Mouse (Mus musculus): ENCODE data around the gene Kpna3. TPM values are rescaled to one million over a fixed set of nuclear protein-coding genes. Genes with fewer than 3 reads are reported as not detected.

The Kpna3 gene
- polyA plus RNA-seq, 1 experiment = 8.5 TPM

DNA sequence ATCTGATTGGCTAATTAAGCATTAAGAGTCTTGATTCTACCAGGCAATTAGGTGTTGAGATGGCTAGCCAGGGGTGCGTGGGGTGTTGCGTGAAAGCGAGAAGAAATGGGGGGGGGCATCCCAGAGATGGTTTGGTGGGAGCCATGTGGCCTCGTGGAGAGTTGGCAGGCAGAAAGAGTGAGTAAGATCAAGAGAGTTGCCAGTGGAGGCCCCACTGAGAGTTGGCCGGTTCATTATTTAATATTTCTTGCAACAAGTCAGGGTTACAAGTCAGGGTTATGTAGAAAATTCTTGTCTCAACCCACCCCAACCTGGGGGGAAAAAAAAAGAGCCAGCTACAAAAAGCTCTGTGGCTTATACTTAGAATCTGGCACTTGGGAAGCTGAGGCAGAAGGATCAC is 24.4 kb downstream of the Kpna3 start:
- Histone ChIP-seq H3K4me3 (ENCODE audit: control insufficient read depth, low read depth, low read length) (no peak overlapping the region), H3K27me3 (ENCODE audit: control insufficient read depth, insufficient read depth, low read length) (no peaks in the 10 kb centered on the region), H3K27ac (ENCODE audit: control insufficient read depth, insufficient read depth, low read depth, low read length) (no peak overlapping the region), H3K36me3 (ENCODE audit: control insufficient read depth, insufficient read depth, low read length) (no peaks in the 10 kb centered on the region), H3K4me1 (ENCODE audit: control insufficient read depth, insufficient read depth, low read length) (no peaks in the 10 kb centered on the region)
- TF ChIP-seq CTCF (IDR thresholded peaks at IDR 0.05; ENCODE audit: control insufficient read depth, insufficient read depth, insufficient replicate concordance, low read depth, low read length) (no peak), POLR2A (IDR thresholded peaks at IDR 0.05; ENCODE audit: control insufficient read depth, low read depth, low read length) (no peak)

DNA sequence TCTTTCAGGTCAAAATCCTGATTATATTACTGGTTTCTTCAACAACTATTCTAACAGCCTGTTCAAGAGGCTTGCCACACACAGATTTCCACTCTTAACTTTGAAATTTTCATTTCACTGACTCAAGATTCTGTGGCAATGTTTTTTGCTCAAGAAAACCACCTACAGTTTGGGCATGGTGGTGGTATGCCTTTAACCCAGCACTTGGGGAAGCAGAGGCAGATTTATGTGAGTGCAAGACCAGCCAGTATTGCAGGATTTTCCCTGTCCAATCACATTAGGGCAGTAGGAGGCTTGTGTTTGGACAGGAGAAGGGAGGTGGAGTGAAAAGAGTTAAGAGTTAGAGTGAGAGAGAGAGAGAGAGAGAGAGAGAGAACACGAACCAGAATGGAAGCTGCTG is 24.9 kb downstream of the Kpna3 start:
- Histone ChIP-seq H3K4me1 (ENCODE audit: control insufficient read depth, insufficient read depth, low read length) (no peaks in the 10 kb centered on the region), H3K27ac (ENCODE audit: control insufficient read depth, insufficient read depth, low read depth, low read length) (no peak overlapping the region), H3K4me3 (ENCODE audit: control insufficient read depth, low read depth, low read length) (no peak overlapping the region), H3K27me3 (ENCODE audit: control insufficient read depth, insufficient read depth, low read length) (no peaks in the 10 kb centered on the region), H3K36me3 (ENCODE audit: control insufficient read depth, insufficient read depth, low read length) (no peaks in the 10 kb centered on the region)
- TF ChIP-seq POLR2A (IDR thresholded peaks at IDR 0.05; ENCODE audit: control insufficient read depth, low read depth, low read length) = no peak
- no peak for TF ChIP-seq CTCF (IDR thresholded peaks at IDR 0.05; ENCODE audit: control insufficient read depth, insufficient read depth, insufficient replicate concordance, low read depth, low read length)

DNA sequence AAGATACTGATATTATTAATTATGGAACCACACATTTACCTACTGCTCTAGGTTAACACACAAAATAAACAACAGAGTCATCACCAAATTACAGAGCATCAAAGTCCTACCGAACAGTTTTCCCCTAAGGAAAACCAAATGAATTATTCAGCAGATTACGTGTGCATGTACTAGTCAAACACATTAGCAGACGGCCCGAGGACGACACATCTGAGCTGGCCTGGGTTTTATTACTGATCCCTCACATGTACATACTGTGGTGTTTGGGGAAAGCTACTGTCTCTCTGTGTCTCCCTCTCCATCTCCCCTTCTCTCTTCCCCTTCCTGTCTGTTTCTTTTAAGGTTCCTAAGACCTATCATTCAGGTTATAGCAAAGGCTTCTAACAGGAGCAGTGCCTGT is 25.5 kb downstream of the Kpna3 start:
- Histone ChIP-seq H3K27me3 (ENCODE audit: control insufficient read depth, insufficient read depth, low read length) (no peaks in the 10 kb centered on the region), H3K4me3 (ENCODE audit: control insufficient read depth, low read depth, low read length) (no peak overlapping the region), H3K36me3 (ENCODE audit: control insufficient read depth, insufficient read depth, low read length) (no peaks in the 10 kb centered on the region), H3K4me1 (ENCODE audit: control insufficient read depth, insufficient read depth, low read length) (no peaks in the 10 kb centered on the region), H3K27ac (ENCODE audit: control insufficient read depth, insufficient read depth, low read depth, low read length) (no peak overlapping the region)
- TF ChIP-seq POLR2A (IDR thresholded peaks at IDR 0.05; ENCODE audit: control insufficient read depth, low read depth, low read length) = no peak
- TF ChIP-seq CTCF (IDR thresholded peaks at IDR 0.05; ENCODE audit: control insufficient read depth, insufficient read depth, insufficient replicate concordance, low read depth, low read length) = no peak

DNA sequence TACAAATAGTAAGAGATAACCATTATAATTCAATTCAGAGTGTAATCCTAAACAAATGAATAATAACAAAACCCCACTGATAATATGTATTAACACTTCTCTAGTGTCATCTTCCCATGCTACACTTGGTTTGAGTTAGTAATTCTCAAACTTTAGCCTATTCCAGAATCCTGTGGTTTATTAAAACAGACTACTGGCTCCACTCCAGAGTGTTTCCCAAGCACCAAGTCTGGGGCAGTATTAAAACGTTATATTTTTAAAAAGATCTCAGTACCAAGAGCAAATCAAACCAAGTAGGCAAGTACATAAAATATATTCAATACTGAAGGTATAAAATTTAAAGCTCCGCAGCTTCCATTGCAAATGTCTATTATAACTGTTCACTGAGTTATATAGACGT is 26.0 kb downstream of the Kpna3 start:
- Histone ChIP-seq H3K36me3 (ENCODE audit: control insufficient read depth, insufficient read depth, low read length) (no peaks in the 10 kb centered on the region), H3K27me3 (ENCODE audit: control insufficient read depth, insufficient read depth, low read length) (no peaks in the 10 kb centered on the region)
- TF ChIP-seq POLR2A (IDR thresholded peaks at IDR 0.05; ENCODE audit: control insufficient read depth, low read depth, low read length) = no peak
- TF ChIP-seq CTCF (IDR thresholded peaks at IDR 0.05; ENCODE audit: control insufficient read depth, insufficient read depth, insufficient replicate concordance, low read depth, low read length) = no peak

DNA sequence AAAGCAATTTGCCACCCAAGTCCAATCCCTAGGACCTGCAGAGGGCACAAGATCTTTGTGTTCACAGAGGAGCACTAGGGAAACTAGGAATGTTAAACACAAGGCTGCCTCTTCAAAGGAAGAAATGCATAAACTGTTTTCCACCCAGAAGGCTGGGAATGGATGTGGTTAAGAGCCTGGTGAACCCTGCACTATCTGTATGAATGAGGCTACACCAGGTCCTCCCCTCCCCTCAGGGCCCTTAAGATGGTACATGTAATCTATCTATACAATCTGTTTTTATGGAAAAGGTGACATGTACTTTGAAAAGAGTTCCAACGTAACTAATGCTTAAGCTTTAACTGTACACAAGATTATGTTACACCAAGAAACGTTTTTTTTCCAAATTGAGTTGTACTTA is 29.7 kb downstream of the Kpna3 start:
- H3K27me3 ChIP-seq (ENCODE audit: control insufficient read depth, insufficient read depth, low read length) = no peaks in the 10 kb centered on the region

More for the DNA sequence above, 26.0 kb downstream of the Kpna3 start:
- Histone ChIP-seq H3K4me1 (ENCODE audit: control insufficient read depth, insufficient read depth, low read length) (no peaks in the 10 kb centered on the region), H3K4me3 (ENCODE audit: control insufficient read depth, low read depth, low read length) (no peak overlapping the region), H3K27ac (ENCODE audit: control insufficient read depth, insufficient read depth, low read depth, low read length) (no peak overlapping the region)

DNA sequence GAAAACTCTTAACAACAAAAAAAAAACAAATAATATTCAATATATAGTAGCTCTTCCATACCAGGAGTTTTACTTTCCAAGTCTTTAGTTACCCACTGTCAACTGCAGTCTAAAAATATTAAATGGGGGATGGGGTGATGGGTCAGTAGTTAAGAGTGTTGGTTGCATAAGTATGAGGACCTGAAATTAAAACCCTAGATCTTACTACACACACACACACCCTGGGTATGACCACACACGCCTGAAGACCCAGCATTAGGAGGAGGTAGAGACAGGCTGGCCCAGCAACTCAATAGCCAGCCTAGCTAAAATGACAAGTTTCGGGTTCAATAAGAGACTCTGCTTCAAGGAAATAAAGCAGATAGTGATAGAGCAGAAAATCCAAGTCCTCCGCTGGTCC is 32.6 kb downstream of the Kpna3 start:
- H3K36me3 ChIP-seq (ENCODE audit: control insufficient read depth, insufficient read depth, low read length) = no peaks in the 10 kb centered on the region
- no peaks in the 10 kb centered on the region for H3K4me1 ChIP-seq (ENCODE audit: control insufficient read depth, insufficient read depth, low read length)
- no peak overlapping the region for H3K27ac ChIP-seq (ENCODE audit: control insufficient read depth, insufficient read depth, low read depth, low read length)
- no peaks in the 10 kb centered on the region for H3K27me3 ChIP-seq (ENCODE audit: control insufficient read depth, insufficient read depth, low read length)
- no peak overlapping the region for H3K4me3 ChIP-seq (ENCODE audit: control insufficient read depth, low read depth, low read length)
- no peak for TF ChIP-seq CTCF (IDR thresholded peaks at IDR 0.05; ENCODE audit: control insufficient read depth, insufficient read depth, insufficient replicate concordance, low read depth, low read length)
- no peak for TF ChIP-seq POLR2A (IDR thresholded peaks at IDR 0.05; ENCODE audit: control insufficient read depth, low read depth, low read length)

More for the DNA sequence above, 29.7 kb downstream of the Kpna3 start:
- Histone ChIP-seq H3K27ac (ENCODE audit: control insufficient read depth, insufficient read depth, low read depth, low read length) (no peak overlapping the region), H3K4me3 (ENCODE audit: control insufficient read depth, low read depth, low read length) (no peak overlapping the region), H3K36me3 (ENCODE audit: control insufficient read depth, insufficient read depth, low read length) (no peaks in the 10 kb centered on the region), H3K4me1 (ENCODE audit: control insufficient read depth, insufficient read depth, low read length) (no peaks in the 10 kb centered on the region)
- no peak for TF ChIP-seq POLR2A (IDR thresholded peaks at IDR 0.05; ENCODE audit: control insufficient read depth, low read depth, low read length)
- no peak for TF ChIP-seq CTCF (IDR thresholded peaks at IDR 0.05; ENCODE audit: control insufficient read depth, insufficient read depth, insufficient replicate concordance, low read depth, low read length)

DNA sequence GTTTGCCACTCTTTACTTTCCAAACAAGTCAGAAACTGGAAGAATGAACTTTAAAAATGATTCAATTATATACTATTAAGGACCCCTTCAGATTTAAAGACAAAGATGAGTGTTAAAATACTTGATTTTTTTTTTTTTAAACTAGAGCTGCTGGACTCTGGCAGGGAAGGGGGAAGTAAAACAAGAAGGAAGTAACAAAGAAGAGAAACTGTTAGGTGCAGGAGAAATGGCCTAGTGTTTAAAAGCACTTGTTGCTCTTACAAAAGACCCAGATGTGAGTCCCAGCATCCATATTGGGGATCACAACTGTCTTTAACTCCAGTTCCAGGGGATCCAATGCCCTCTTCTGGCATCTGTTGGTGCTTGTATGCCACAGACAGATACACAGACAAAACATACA is 33.9 kb downstream of the Kpna3 start:
- Histone ChIP-seq H3K27ac (ENCODE audit: control insufficient read depth, insufficient read depth, low read depth, low read length) (no peak overlapping the region), H3K4me1 (ENCODE audit: control insufficient read depth, insufficient read depth, low read length) (no peaks in the 10 kb centered on the region), H3K36me3 (ENCODE audit: control insufficient read depth, insufficient read depth, low read length) (no peaks in the 10 kb centered on the region), H3K4me3 (ENCODE audit: control insufficient read depth, low read depth, low read length) (no peak overlapping the region), H3K27me3 (ENCODE audit: control insufficient read depth, insufficient read depth, low read length) (no peaks in the 10 kb centered on the region)
- TF ChIP-seq POLR2A (IDR thresholded peaks at IDR 0.05; ENCODE audit: control insufficient read depth, low read depth, low read length) (no peak), CTCF (IDR thresholded peaks at IDR 0.05; ENCODE audit: control insufficient read depth, insufficient read depth, insufficient replicate concordance, low read depth, low read length) (no peak)

DNA sequence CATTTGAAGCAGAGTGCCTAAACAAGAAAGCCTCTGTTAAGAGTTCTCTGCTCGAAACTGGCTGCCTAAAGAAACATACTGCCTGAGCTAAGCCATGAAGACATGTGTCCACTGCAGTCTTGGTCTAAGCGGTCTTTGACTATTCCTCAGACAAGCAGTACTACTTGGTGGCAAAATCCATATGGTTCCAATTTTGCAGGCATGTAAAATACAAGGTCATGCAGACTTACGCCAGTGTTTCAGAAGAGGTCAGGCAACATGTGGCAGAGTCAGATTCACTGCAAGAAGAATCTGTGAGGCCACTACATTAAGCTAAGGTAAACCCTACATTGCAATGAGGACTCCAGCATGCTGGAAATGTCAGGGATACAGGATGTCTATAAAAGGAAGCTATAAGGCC is 34.7 kb downstream of the Kpna3 start:
- Histone ChIP-seq H3K36me3 (ENCODE audit: control insufficient read depth, insufficient read depth, low read length) (no peaks in the 10 kb centered on the region), H3K27ac (ENCODE audit: control insufficient read depth, insufficient read depth, low read depth, low read length) (no peak overlapping the region), H3K4me1 (ENCODE audit: control insufficient read depth, insufficient read depth, low read length) (no peaks in the 10 kb centered on the region), H3K27me3 (ENCODE audit: control insufficient read depth, insufficient read depth, low read length) (no peaks in the 10 kb centered on the region), H3K4me3 (ENCODE audit: control insufficient read depth, low read depth, low read length) (no peak overlapping the region)
- TF ChIP-seq CTCF (IDR thresholded peaks at IDR 0.05; ENCODE audit: control insufficient read depth, insufficient read depth, insufficient replicate concordance, low read depth, low read length) (no peak), POLR2A (IDR thresholded peaks at IDR 0.05; ENCODE audit: control insufficient read depth, low read depth, low read length) (no peak)
